Mouse (Mus musculus) liver, adult 2 months (tissue): ENCODE results near the gene Clmn. TPM values are rescaled to one million over a fixed set of nuclear protein-coding genes. Genes with fewer than 3 reads are reported as not detected.

Experiments
- DNase-seq: peaks from one replicate; pipeline ENCODE4 v3.0.0-alpha.2; 2011; ENCODE audit warnings: low read depth, low spot score; ENCODE audit errors: extremely low read depth
- H3K27ac ChIP-seq: fragments of 200-500 bp; replicated peaks from 2 replicates; pipeline ENCODE4 v1.5.1; 2012; ENCODE audit warnings: low read depth, mild to moderate bottlenecking, control low read depth, inconsistent platforms, low read length; ENCODE audit not compliant: insufficient read depth
- H3K27me3 ChIP-seq: fragments of 200-500 bp; 2 replicates; pipeline ENCODE4 v1.6.1; 2012; ENCODE audit warnings: mild to moderate bottlenecking, moderate library complexity, low read length, inconsistent platforms; ENCODE audit not compliant: control insufficient read depth, insufficient read depth
- H3K36me3 ChIP-seq: fragments of 200-500 bp; 2 replicates; pipeline ENCODE4 v1.6.1; 2012; ENCODE audit warnings: low read length, inconsistent platforms; ENCODE audit not compliant: control insufficient read depth, insufficient read depth
- H3K4me1 ChIP-seq: fragments of 200-500 bp; 2 replicates; pipeline ENCODE4 v1.6.1; 2011; ENCODE audit warnings: low read length; ENCODE audit not compliant: control insufficient read depth, insufficient read depth
- H3K4me3 ChIP-seq: fragments of 200-500 bp; 2 replicates; pipeline ENCODE4 v1.5.1; 2011; ENCODE audit warnings: low read depth, mild to moderate bottlenecking, control low read depth, low read length, moderate library complexity; ENCODE audit not compliant: insufficient read depth
- H3K79me2 ChIP-seq: fragments of 200-500 bp; 2 replicates; pipeline ENCODE4 v1.6.1; 2012; ENCODE audit warnings: inconsistent platforms, mild to moderate bottlenecking, low read length, moderate library complexity; ENCODE audit not compliant: control insufficient read depth, insufficient read depth
- H3K9ac ChIP-seq: fragments of 200-500 bp; 2 replicates; pipeline ENCODE4 v1.6.1; 2012; ENCODE audit warnings: low read depth, mild to moderate bottlenecking, control low read depth, inconsistent platforms, low read length
- CTCF ChIP-seq: fragments of 200-500 bp; IDR thresholded peaks from 2 replicates; pipeline ENCODE4 v1.5.1; 2011; ENCODE audit warnings: low read depth, low read length, control low read depth
- POLR2A ChIP-seq: fragments of 200-500 bp; IDR thresholded peaks from 2 replicates; pipeline ENCODE4 v1.6.1; 2011; ENCODE audit warnings: low read length, control low read depth; ENCODE audit not compliant: insufficient read depth; ENCODE audit errors: extremely low read depth
- WGBS: fragments of 180-500 bp; shearing (Covaris S2); methylation state at CpG from one replicate; pipeline ENCODE4 v1.1.7; 2018; 5-methylcytosine and 5-hydroxymethylcytosine counted together
- polyA plus RNA-seq: library from polyadenylated mRNA; depleted of rRNA; stranded (reverse); fragments of >200 nt; gene quantifications from 2 replicates; pipeline ENCODE4 v1.2.3, GENCODE M21; 2012; rRNA removed
- total RNA-seq: library from RNA; depleted of rRNA; stranded (reverse); fragments of >200 nt; gene quantifications from 2 replicates; pipeline ENCODE4 v1.2.3, GENCODE M21; 2014; rRNA removed

The Clmn gene
- total and polyA plus RNA-seq, 2 experiments: 13.7 to 20.4 TPM

DNA sequence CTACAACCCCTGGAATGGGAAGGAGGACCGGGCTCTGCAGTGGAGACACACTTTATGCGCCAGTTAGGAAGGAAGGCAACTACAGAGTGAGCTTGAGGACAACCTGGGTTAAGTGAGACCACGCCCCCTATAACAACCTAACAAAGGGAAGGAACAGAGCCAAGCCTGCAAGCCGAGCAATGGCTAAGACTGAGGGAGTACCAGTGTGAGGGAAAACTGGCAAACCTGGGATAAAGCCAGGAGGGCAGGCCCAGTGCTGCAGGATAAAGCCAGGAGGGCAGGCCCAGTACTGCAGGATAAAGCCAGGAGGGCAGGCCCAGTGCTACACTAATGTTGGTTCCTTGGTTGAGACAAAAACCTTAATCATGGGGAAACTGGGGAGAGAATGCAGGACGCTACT lies 145.9 kb downstream of the Clmn start:
- 74% methylated on average over 5 of the region's 5 CpGs for WGBS
- no peak for TF ChIP-seq POLR2A
- TF ChIP-seq CTCF: no peak
- no peak for DNase-seq

DNA sequence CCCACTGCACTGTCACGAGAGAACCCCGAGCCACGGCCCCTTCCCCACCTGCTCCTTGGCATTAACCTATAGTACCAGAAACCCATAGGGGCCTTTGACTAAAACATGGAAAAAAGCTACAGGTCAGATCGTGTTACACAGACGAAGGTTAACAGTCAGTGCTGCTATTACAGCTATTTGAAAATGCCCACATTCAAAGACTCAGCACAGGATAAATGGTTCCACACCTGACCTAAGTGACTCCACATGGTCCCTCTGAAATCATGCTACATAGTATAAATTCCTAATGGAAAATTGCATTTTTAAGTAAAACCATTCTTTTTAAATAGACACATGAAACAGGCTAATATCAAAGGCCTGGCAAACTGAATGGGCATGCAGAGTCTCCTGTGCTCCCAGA lies 148.5 kb downstream of the Clmn start:
- Histone ChIP-seq H3K4me3 (no peak overlapping the region), H3K27ac (no peak overlapping the region), H3K27me3 (no peaks in the 10 kb centered on the region), H3K36me3 (peaks cover 43% of the 10 kb centered on the region), H3K79me2 (peaks cover 12% of the 10 kb centered on the region; the same call in 1 of the 2 replicates), H3K9ac (no peak overlapping the region), H3K4me1 (no peaks in the 10 kb centered on the region)
- TF ChIP-seq CTCF: no peak
- no peak for TF ChIP-seq POLR2A
- 98% methylated on average over 5 of the region's 5 CpGs for WGBS
- no peak for DNase-seq

More for the DNA sequence above, 145.9 kb downstream of the Clmn start:
- Histone ChIP-seq H3K79me2 (peaks cover 12% of the 10 kb centered on the region; the same call in 1 of the 2 replicates), H3K4me3 (no peak overlapping the region), H3K9ac (no peak overlapping the region), H3K27ac (no peak overlapping the region), H3K36me3 (peaks cover 45% of the 10 kb centered on the region), H3K27me3 (no peaks in the 10 kb centered on the region), H3K4me1 (no peaks in the 10 kb centered on the region)

DNA sequence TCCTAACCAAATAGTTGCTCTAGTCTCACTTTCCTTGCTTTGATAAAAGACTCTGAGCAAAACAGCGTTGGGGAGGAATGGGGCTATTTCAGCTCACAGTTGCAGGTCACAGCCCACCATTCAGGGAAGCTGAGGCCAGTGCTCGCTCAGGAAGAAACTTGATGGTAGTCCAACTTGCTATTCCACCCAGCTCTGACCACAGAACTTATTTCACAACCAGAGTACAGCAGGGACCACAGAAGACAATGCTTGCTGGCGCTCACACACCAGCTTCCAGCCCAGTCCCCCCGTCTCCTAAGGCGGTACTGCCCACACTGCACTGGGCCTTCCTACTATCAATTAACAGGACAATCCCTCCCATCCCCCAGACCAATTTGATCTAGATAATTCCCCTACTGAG lies 149.4 kb downstream of the Clmn start:
- WGBS: 95% methylated on average over 5 of the region's 5 CpGs
- Histone ChIP-seq H3K4me3 (no peak overlapping the region), H3K36me3 (peaks cover 46% of the 10 kb centered on the region)

More for the DNA sequence above, 149.4 kb downstream of the Clmn start:
- peaks cover 12% of the 10 kb centered on the region; the same call in 1 of the 2 replicates for H3K79me2 ChIP-seq
- DNase-seq: no peak
- no peak overlapping the region for H3K27ac ChIP-seq
- no peaks in the 10 kb centered on the region for H3K27me3 ChIP-seq
- TF ChIP-seq POLR2A: no peak
- H3K9ac ChIP-seq: no peak overlapping the region
- H3K4me1 ChIP-seq: no peaks in the 10 kb centered on the region

Other genes starting within 250 kb of the Clmn start
- gene Dicer1, start 113.1 kb downstream of the Clmn start, total RNA-seq: 14.8 and 15.7 TPM in 2 replicates
- 4.9 and 5.0 TPM in 2 replicates for gene Dicer1, start 113.1 kb downstream of the Clmn start, polyA plus RNA-seq
- 3.8 and 4.8 TPM in 2 replicates for gene Syne3, start 144.7 kb upstream of the Clmn start, total RNA-seq
- 0.81 and 1.6 TPM in 2 replicates for gene Syne3, start 144.7 kb upstream of the Clmn start, polyA plus RNA-seq
- gene Glrx5, start 167.6 kb upstream of the Clmn start, total RNA-seq: 43.0 and 45.5 TPM in 2 replicates
- gene Glrx5, start 167.6 kb upstream of the Clmn start, polyA plus RNA-seq: 144 and 157 TPM in 2 replicates